Mouse (Mus musculus) cerebellum, postnatal 25 days (tissue): ENCODE measurements around the gene Nt5c2.

Source experiments
- DNase-seq, 2 experiments: peaks; one replicate each; pipeline ENCODE4 v3.0.0; 2021; ENCODE audit warnings: mixed read lengths in 2 of 2

The Nt5c2 gene

GRCm38 (mm10) chr19:46875790-46876189 is 139.2 kb downstream of the Nt5c2 start:
- DNase-seq, result peak; percentile 85 to 94

GRCm38 (mm10) chr19:46873924-46874323 is 141.0 kb downstream of the Nt5c2 start:
- DNase-seq, result no peak

- DNase-seq, result no peak
These were observed 143.3 kb downstream of the Nt5c2 start for GRCm38 (mm10) chr19:46871651-46872050.

- no peak for DNase-seq
These were observed 143.9 kb downstream of the Nt5c2 start for GRCm38 (mm10) chr19:46871096-46871495.

- DNase-seq, result peak; percentile 87 to 90
These were observed 145.4 kb downstream of the Nt5c2 start for GRCm38 (mm10) chr19:46869526-46869925.

- DNase-seq, result no peak
These were observed 145.9 kb downstream of the Nt5c2 start for GRCm38 (mm10) chr19:46869049-46869448.

- DNase-seq, result no peak
These were observed 149.6 kb downstream of the Nt5c2 start for GRCm38 (mm10) chr19:46865381-46865780.

- no peak for DNase-seq
These were observed 150.1 kb downstream of the Nt5c2 start for GRCm38 (mm10) chr19:46864731-46865331.

- no peak for DNase-seq
These were observed 150.9 kb downstream of the Nt5c2 start for GRCm38 (mm10) chr19:46864079-46864478.

- DNase-seq, result peak; percentile 62 to 78
These were observed 151.6 kb downstream of the Nt5c2 start for GRCm38 (mm10) chr19:46863236-46863927.

GRCm38 (mm10) chr19:46862556-46862955 is 152.4 kb downstream of the Nt5c2 start:
- no peak for DNase-seq

GRCm38 (mm10) chr19:46858200-46858599 is 156.8 kb downstream of the Nt5c2 start:
- DNase-seq, result no peak

GRCm38 (mm10) chr19:46857277-46857989 is 157.5 kb downstream of the Nt5c2 start:
- DNase-seq, result no peak

- DNase-seq, result no peak
These were observed 158.2 kb downstream of the Nt5c2 start for GRCm38 (mm10) chr19:46856780-46857179.

GRCm38 (mm10) chr19:46856232-46856631 is 158.7 kb downstream of the Nt5c2 start:
- DNase-seq, result no peak

- no peak for DNase-seq
These were observed 165.4 kb downstream of the Nt5c2 start for GRCm38 (mm10) chr19:46849443-46849997.

GRCm38 (mm10) chr19:46848381-46849268 is 166.3 kb downstream of the Nt5c2 start:
- no peak for DNase-seq

- no peak for DNase-seq
These were observed 168.5 kb downstream of the Nt5c2 start for GRCm38 (mm10) chr19:46846459-46846858.

GRCm38 (mm10) chr19:46846056-46846455 is 168.9 kb downstream of the Nt5c2 start:
- DNase-seq, result no peak

GRCm38 (mm10) chr19:46843030-46843429 is 171.9 kb downstream of the Nt5c2 start:
- no peak for DNase-seq

- no peak for DNase-seq
These were observed 173.9 kb downstream of the Nt5c2 start for GRCm38 (mm10) chr19:46841016-46841415.

- no peak for DNase-seq
These were observed 177.5 kb downstream of the Nt5c2 start for GRCm38 (mm10) chr19:46837290-46838079.
